Mouse (Mus musculus) erythroid progenitor cell, adult 5-6 weeks (primary cell): ENCODE measurements around the gene Mob4. TPM values are rescaled to one million over a fixed set of nuclear protein-coding genes. Genes with fewer than 3 reads are reported as not detected.
"Not testable (repeated sequence)": the region's sequence is repeated elsewhere in the genome, so short reads cannot be mapped to it uniquely, and the experiment has no call there.

Experiments
- ATAC-seq: replicated peaks from 2 replicates; pipeline ENCODE4 v1.8.0; 2016; ENCODE audit warnings: moderate number of reproducible peaks, mild to moderate bottlenecking, moderate TSS enrichment, inconsistent platforms; ENCODE audit not compliant: poor library complexity, low FRiP score, severe bottlenecking
- total RNA-seq, 2 experiments: library from RNA; stranded (forward) in 1 of 2; stranded (reverse) in 1 of 2; fragments of 150-400 nt in 1 of 2; fragments of 186-747, 209-891 nt in 1 of 2; gene quantifications; 2 replicates each; pipeline versions ENCODE4 v1.2.3 to v1.2.4; 2015 to 2017; ENCODE audit warnings: low replicate concordance in 2 of 2

Mob4 gene
- total RNA-seq (2015; ENCODE audit: low replicate concordance) = 31.9 and 42.2 TPM in 2 replicates
- 46.0 and 70.0 TPM in 2 replicates for total RNA-seq (2017; ENCODE audit: low replicate concordance)

- ATAC-seq = peak; percentile 89
Observed at GRCm38 (mm10) chr1:55130943-55131401, at the start of gene Mob4. Gene Mob4, plus strand, starts transcription at chr1:55131231.

GRCm38 (mm10) chr1:55082106-55082505 lies 48.9 kb upstream of the Mob4 start:
- 0 out of 2 replicates have a peak, but pooled peaks have one; percentile 10 for ATAC-seq

- no peak for ATAC-seq
Observed at GRCm38 (mm10) chr1:55085781-55086366, 45.2 kb upstream of the Mob4 start.

- peak; percentile 27; the same call in 1 of the 2 replicates for ATAC-seq
Observed at GRCm38 (mm10) chr1:55086868-55087400, 44.1 kb upstream of the Mob4 start.

GRCm38 (mm10) chr1:55087401-55087904 lies 43.6 kb upstream of the Mob4 start:
- peak; percentile 37; the same call in 1 of the 2 replicates for ATAC-seq

- ATAC-seq = peak; percentile 87
Observed at GRCm38 (mm10) chr1:55087932-55088610, 43.0 kb upstream of the Mob4 start, which contains the start of the genes Hspe1 and Hspd1. Gene Hspe1, plus strand, starts transcription at chr1:55088132. Gene Hspd1, minus strand, starts transcription at chr1:55088243.

GRCm38 (mm10) chr1:55088611-55089497 lies 42.2 kb upstream of the Mob4 start:
- ATAC-seq = no peak

GRCm38 (mm10) chr1:55089498-55090064 lies 41.5 kb upstream of the Mob4 start:
- ATAC-seq = no peak

GRCm38 (mm10) chr1:55092056-55092455 lies 39.0 kb upstream of the Mob4 start:
- no peak for ATAC-seq

- no peak for ATAC-seq
Observed at GRCm38 (mm10) chr1:55092469-55092868, 38.6 kb upstream of the Mob4 start.

GRCm38 (mm10) chr1:55106919-55107585 lies 24.0 kb upstream of the Mob4 start:
- ATAC-seq = no peak

- no peak for ATAC-seq
Observed at GRCm38 (mm10) chr1:55107644-55108043, 23.4 kb upstream of the Mob4 start.

GRCm38 (mm10) chr1:55108473-55108872 lies 22.6 kb upstream of the Mob4 start:
- ATAC-seq = no peak

- ATAC-seq = no peak
Observed at GRCm38 (mm10) chr1:55109066-55109766, 21.8 kb upstream of the Mob4 start.

- no peak for ATAC-seq
Observed at GRCm38 (mm10) chr1:55123046-55123445, 8.0 kb upstream of the Mob4 start.

- no peak for ATAC-seq
Observed at GRCm38 (mm10) chr1:55123561-55123960, 7.5 kb upstream of the Mob4 start.

- not testable (repeated sequence) for ATAC-seq
Observed at GRCm38 (mm10) chr1:55124136-55124535, 6.9 kb upstream of the Mob4 start.

GRCm38 (mm10) chr1:55129716-55130115 lies 1.3 kb upstream of the Mob4 start:
- ATAC-seq = no peak
